Mouse (Mus musculus): ENCODE measurements around the gene Lrsam1. TPM values are rescaled to one million over a fixed set of nuclear protein-coding genes. Genes with fewer than 3 reads are reported as not detected.
A peak's percentile ranks its signal among the peaks of the same experiment; 100 is the strongest.

The Lrsam1 gene
- total and polyA plus RNA-seq, 3 experiments = 5.0 to 9.5 (median 5.4) TPM

- in situ Hi-C loops (cut with MboI; ENCODE audit: low pct_ligation_motif_present, low pct_unique_long_range_greater_than_20kb, low sequenced_read_pairs) = loop anchor here (5.0 kb wide), 1 partner anchor 35 kb away; the partner anchor contains the start of gene Fam129b
- dilution Hi-C loops (cut with MboI; ENCODE audit: extremely low pct_ligation_motif_present, extremely low pct_unique_long_range_greater_than_20kb, low sequenced_read_pairs) = no loop called here
- H3K9me3 ChIP-seq (replicated peaks; ENCODE audit: low read length) = no peaks in the 10 kb centered on the region
- no peak overlapping the region for H3K9ac ChIP-seq (ENCODE audit: insufficient read depth, low read depth)
- H3K27me3 ChIP-seq (replicated peaks) = peaks cover 11% of the 10 kb centered on the region
- peaks cover 0 to 3% of the 10 kb centered on the region in 2 experiments; a peak in 2 of 4 replicates for H3K4me1 ChIP-seq (ENCODE audit: control insufficient read depth in 1 of 2, insufficient read depth in 2 of 2)
- no peaks in the 10 kb centered on the region for H3K79me2 ChIP-seq (replicated peaks; ENCODE audit: control insufficient read depth, extremely low read depth, insufficient read depth, poor library complexity, severe bottlenecking)
- no peak overlapping the region for H3K27ac ChIP-seq (ENCODE audit: insufficient read depth, low read depth)
- no peak overlapping the region for H3K4me2 ChIP-seq (ENCODE audit: insufficient read depth, low read depth, poor library complexity, severe bottlenecking)
- peak; percentile 89 for DNase-seq (ENCODE audit: extremely low read depth)
- peak; percentile 30; the same call in 1 of the 2 replicates for TF ChIP-seq ZC3H11A (IDR thresholded peaks at IDR 0.05; ENCODE audit: low read depth, low read length)
- TF ChIP-seq USF2 (conservative IDR thresholded peaks at IDR 0.05; ENCODE audit: low read depth, low read length) = no peak
- no peak for TF ChIP-seq CHD2 (IDR thresholded peaks at IDR 0.05; ENCODE audit: low read length)
- no peak for TF ChIP-seq RCOR1 (conservative IDR thresholded peaks at IDR 0.05; ENCODE audit: low read depth, low read length)
- TF ChIP-seq ZNF384 (IDR thresholded peaks at IDR 0.05; ENCODE audit: low read depth, low read length) = peak; percentile 78
- no peak for TF ChIP-seq MAZ (IDR thresholded peaks at IDR 0.05; ENCODE audit: low read depth, low read length)
- peak; percentile 37; the same call in 1 of the 2 replicates for TF ChIP-seq NRF1 (IDR thresholded peaks at IDR 0.05; ENCODE audit: low read depth, low read length)
- TF ChIP-seq CHD1 (IDR thresholded peaks at IDR 0.05; ENCODE audit: low read depth, low read length) = no peak
- TF ChIP-seq TBP (conservative IDR thresholded peaks at IDR 0.05; ENCODE audit: low read depth, low read length) = peak; percentile 75; the same call in 1 of the 2 replicates
- no peak for TF ChIP-seq BHLHE40 (IDR thresholded peaks at IDR 0.05; ENCODE audit: low read depth, low read length)
- TF ChIP-seq SIN3A (IDR thresholded peaks at IDR 0.05; ENCODE audit: low read length) = no peak
- no peak for TF ChIP-seq MAFK (IDR thresholded peaks at IDR 0.05; ENCODE audit: insufficient replicate concordance, low read length)
- no peak for TF ChIP-seq USF1 (IDR thresholded peaks at IDR 0.05; ENCODE audit: low read depth, low read length)
- TF ChIP-seq TCF12 (IDR thresholded peaks at IDR 0.05; ENCODE audit: low read depth, low read length) = peak; percentile 65; the same call in 1 of the 2 replicates
- TF ChIP-seq MYC (IDR thresholded peaks at IDR 0.05; ENCODE audit: low read depth, low read length) = 0 out of 2 replicates have a peak, but pooled peaks have one; percentile 53
- TF ChIP-seq KAT2A (IDR thresholded peaks at IDR 0.05; ENCODE audit: insufficient replicate concordance, low read length) = no peak
- TF ChIP-seq HCFC1 (IDR thresholded peaks at IDR 0.05; ENCODE audit: low read depth, low read length) = peak; percentile 49
- no peak for TF ChIP-seq UBTF (IDR thresholded peaks at IDR 0.05; ENCODE audit: low read depth, low read length)
- peak; percentile 99 for TF ChIP-seq SMC3 (IDR thresholded peaks at IDR 0.05; ENCODE audit: low read depth, low read length)
- TF ChIP-seq EP300 (IDR thresholded peaks at IDR 0.05; ENCODE audit: low read length) = no peak
- no peak for TF ChIP-seq MXI1 (IDR thresholded peaks at IDR 0.05; ENCODE audit: low read depth, low read length)
- peak; percentile 40; the same call in 1 of the 2 replicates for TF ChIP-seq IRF4 (IDR thresholded peaks at IDR 0.05; ENCODE audit: low read depth, low read length)
- TF ChIP-seq RAD21 (IDR thresholded peaks at IDR 0.05; ENCODE audit: low read depth, low read length) = peak; percentile 65
- no peak for TF ChIP-seq E2F4 (IDR thresholded peaks at IDR 0.05; ENCODE audit: insufficient replicate concordance, low read depth, low read length)
- peak; percentile 98; the same call in 1 of the 2 replicates for TF ChIP-seq NELFE (IDR thresholded peaks at IDR 0.05; ENCODE audit: low read depth, low read length)
- peak; percentile 53; the same call in 1 of the 2 replicates for TF ChIP-seq MEF2A (IDR thresholded peaks at IDR 0.05; ENCODE audit: borderline replicate concordance, low read depth, low read length)
- TF ChIP-seq ZKSCAN1 (IDR thresholded peaks at IDR 0.05; ENCODE audit: borderline replicate concordance, low read depth, low read length) = no peak
- no peak for TF ChIP-seq POLR2AphosphoS2 (IDR thresholded peaks at IDR 0.05; ENCODE audit: low read depth, low read length)
- no peak for TF ChIP-seq PAX5 (IDR thresholded peaks at IDR 0.05; ENCODE audit: low read length)
- TF ChIP-seq ETS1 (conservative IDR thresholded peaks at IDR 0.05; ENCODE audit: low read depth, low read length) = no peak
- peak; percentile 100 for TF ChIP-seq CTCF (conservative IDR thresholded peaks at IDR 0.05 in 1 of 2, IDR thresholded peaks at IDR 0.05 in 1 of 2; ENCODE audit: low read depth in 2 of 2, low read length in 2 of 2)
- TF ChIP-seq GABPA (IDR thresholded peaks at IDR 0.05; ENCODE audit: insufficient replicate concordance, low read depth, low read length) = no peak
- TF ChIP-seq JUN (IDR thresholded peaks at IDR 0.05; ENCODE audit: insufficient read depth, low read depth, low read length) = no peak
- TF ChIP-seq JUND (conservative IDR thresholded peaks at IDR 0.05; ENCODE audit: low read depth, low read length) = peak; percentile 67; the same call in 1 of the 2 replicates
- no peak for TF ChIP-seq ZMIZ1 (IDR thresholded peaks at IDR 0.05; ENCODE audit: low read depth, low read length)
- TF ChIP-seq POLR2A (IDR thresholded peaks at IDR 0.05; ENCODE audit: low read depth, low read length) = no peak
- 0 out of 2 replicates have a peak, but pooled peaks have one; percentile 22 for TF ChIP-seq ELF1 (IDR thresholded peaks at IDR 0.05; ENCODE audit: low read depth, low read length)
- TF ChIP-seq MAX (IDR thresholded peaks at IDR 0.05; ENCODE audit: low read length) = no peak
- H3K4me3 ChIP-seq (replicated peaks in 1 of 3; ENCODE audit: low read depth in 2 of 3, low read length in 2 of 3, poor library complexity in 1 of 3) = no peak overlapping the region
- H3K36me3 ChIP-seq (replicated peaks in 1 of 2; ENCODE audit: control insufficient read depth in 1 of 2, insufficient read depth in 1 of 2, low read length in 1 of 2) = no peaks in the 10 kb centered on the region
These were observed 49.1 kb downstream of the Lrsam1 start for GRCm38 (mm10) chr2:32912210-32912804.
